Mouse (Mus musculus): ENCODE results near the gene Gpi1.
"Not testable (repeated sequence)": the region's sequence is repeated elsewhere in the genome, so short reads cannot be mapped to it uniquely, and the experiment has no call there.

Gpi1 gene

DNA sequence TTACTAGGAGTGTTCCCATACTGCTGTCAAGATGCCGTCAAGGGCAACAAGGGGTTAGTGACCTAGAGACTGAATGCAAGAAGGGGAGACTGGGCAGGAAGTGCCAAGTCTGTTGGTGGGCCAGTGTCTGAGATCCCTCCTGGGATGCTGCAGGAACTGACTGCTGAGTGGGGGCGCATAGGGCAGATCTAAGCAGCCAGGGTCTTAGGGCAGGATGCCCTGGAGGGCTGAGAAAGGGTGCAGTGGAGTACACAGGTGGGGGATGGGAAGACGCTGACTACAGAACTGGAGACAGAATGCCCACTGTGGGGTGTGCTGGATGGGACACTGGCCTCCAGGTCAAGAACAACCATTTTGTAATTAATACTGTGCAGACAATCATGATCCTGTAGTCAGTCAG, 46.3 kb downstream of the Gpi1 start:
- DNase-seq (ENCODE audit: low spot score) = no peak

DNA sequence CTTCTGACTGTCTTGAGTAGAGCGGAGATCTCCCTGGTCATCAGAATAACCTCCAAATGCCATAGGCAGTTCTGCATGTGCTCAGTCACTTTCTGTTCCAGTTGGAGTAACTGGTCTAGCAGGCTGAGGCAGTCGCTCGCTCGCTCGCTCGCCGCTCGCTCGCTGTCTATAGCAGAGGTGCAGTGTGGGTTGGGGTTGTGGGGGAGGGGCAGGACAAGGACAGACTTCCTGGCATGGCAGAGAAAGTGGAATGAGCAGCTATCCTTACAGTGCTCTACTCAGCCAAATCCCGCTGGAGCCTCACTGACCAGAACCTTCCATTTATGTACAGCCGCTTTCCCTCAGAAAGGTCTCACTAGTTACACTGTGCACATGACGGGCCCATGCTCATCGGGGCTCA, 46.8 kb downstream of the Gpi1 start:
- DNase-seq (ENCODE audit: low spot score) = no peak

GRCm38 (mm10) chr7:34176241-34176640, 53.9 kb downstream of the Gpi1 start:
- not testable (repeated sequence) for DNase-seq (ENCODE audit: low spot score)

DNA sequence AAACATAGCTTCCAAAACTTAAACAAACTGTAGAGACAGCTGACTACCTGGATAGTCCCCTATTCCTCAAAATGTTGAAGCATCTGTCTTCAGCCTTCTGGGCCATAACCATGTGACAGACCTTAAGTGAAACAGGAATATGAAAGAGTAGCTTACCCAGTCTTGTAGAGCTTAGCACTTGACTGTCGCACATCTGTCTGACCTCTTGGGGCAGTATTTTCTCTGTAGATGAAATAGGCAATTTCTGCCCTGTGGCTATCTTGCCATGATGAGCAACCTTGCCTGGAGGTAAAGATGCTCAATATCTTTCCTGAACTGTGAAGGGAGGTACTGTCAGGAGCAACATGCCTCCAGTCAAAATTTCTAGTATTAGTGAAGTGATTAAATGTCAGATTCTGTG, 57.9 kb downstream of the Gpi1 start:
- no peak for DNase-seq (ENCODE audit: low spot score)

- no peak for DNase-seq (ENCODE audit: low spot score)
These were observed 60.7 kb downstream of the Gpi1 start, which contains the start of gene Uba2 for GRCm38 (mm10) chr7:34169454-34169853. TSS of gene Uba2 (minus strand) at chr7:34169599.

GRCm38 (mm10) chr7:34168470-34169251, 61.5 kb downstream of the Gpi1 start:
- peak; percentile 91 for DNase-seq (ENCODE audit: low spot score)

DNA sequence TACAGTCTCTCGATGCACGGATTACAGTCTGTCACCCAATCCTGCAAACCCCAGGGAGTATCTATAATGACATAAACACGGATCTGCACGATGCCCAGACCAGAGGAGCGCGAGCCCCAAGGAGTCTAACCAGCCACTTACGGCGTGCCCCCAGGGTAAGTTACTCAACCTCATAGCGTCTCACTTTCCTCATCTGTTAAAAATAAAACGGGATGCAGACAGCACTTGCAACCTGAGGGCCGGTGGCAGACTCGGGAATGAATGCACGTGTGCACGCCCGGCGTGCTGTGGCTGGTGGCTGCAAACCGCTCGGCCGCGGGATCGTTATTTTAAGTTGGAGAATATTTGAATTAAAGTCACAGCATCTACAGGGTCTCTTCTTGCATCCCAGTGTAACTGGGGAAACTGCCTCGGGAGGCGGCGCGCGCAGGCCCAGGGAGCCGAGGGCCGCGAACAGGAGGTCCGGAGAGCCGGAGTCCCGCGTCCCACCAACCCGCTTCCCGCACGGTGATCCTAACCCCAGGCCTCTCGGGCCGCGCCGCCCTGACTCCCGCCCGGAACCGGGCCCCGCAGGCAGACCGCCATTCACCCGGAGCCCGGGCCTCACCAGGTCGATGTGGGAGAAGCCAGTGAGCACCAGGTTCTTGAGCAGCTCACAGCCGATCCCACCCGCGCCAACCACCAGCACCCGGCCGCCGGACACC, 62.2 kb downstream of the Gpi1 start:
- no peak for DNase-seq (ENCODE audit: low spot score)

DNA sequence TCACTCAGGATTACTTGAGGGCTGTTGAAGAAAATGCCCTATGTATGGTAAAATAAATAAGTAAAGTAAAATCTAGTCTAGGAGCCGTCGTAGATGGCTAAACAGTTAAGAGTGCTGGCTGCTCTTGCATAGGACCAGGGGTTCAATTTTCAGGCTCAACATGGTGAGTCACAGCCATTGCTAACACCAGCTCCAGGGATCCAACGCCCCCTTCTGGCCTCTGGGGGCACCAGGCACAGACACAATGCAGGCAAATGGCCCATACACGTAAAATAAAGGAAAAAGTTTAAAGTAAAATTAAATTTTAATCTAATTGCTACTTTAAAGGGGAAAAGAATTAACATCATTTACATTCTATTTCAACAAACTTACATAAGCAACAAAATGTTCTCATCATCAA, 63.3 kb downstream of the Gpi1 start:
- no peak for DNase-seq (ENCODE audit: low spot score)

DNA sequence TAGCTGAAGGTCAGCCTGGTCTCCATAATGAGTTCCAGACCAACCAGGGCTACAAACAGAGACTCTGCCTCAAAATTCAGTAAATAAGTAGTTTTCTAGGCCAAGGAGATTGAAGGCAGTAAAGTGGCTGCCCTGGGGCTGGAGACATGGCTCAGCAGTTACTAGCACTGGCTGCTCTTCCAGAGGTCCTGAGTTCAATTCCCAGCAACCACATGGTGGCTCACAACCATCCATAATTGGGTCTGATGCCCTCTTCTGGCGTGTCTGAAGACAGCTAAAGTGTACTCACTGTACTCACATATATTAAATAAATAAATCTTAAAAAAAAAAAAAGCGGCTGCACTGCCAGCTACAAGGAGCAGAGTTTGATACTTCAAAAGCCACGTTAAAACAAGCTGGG, 64.1 kb downstream of the Gpi1 start:
- no peak for DNase-seq (ENCODE audit: low spot score)

GRCm38 (mm10) chr7:34164671-34165070, 65.5 kb downstream of the Gpi1 start:
- no peak for DNase-seq (ENCODE audit: low spot score)

GRCm38 (mm10) chr7:34159167-34159566, 71.0 kb downstream of the Gpi1 start:
- no peak for DNase-seq (ENCODE audit: low spot score)

- no peak for DNase-seq (ENCODE audit: low spot score)
These were observed 72.1 kb downstream of the Gpi1 start for GRCm38 (mm10) chr7:34157994-34158393.

Measured in ovary, postnatal 36 days (tissue).